Mouse (Mus musculus): ENCODE results near the gene Tox4. TPM values are rescaled to one million over a fixed set of nuclear protein-coding genes. Genes with fewer than 3 reads are reported as not detected.
"Not testable (repeated sequence)": the region's sequence is repeated elsewhere in the genome, so short reads cannot be mapped to it uniquely, and the experiment has no call there.

The Tox4 gene
- polyA plus RNA-seq, 1 experiment from 2014 or later: 54.2 TPM

DNA sequence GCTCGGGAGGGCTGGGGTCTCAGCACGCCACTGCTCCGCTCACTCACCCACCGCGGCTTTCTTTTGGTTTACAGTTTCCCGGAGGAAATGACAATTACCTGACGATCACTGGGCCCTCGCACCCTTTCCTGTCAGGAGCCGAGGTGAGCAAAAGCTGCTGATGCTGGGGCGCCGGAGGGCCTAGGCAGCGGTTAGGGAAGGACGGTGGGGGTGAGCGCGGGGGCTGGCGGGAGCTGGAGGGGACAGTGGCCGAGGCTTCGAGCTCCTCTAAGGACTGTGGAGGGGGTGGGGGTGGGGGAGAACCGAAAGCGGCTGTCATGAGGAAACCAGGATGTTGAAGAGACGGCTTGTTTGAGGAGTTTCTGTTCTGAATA lies 788 bp downstream of the Tox4 start:
- Histone ChIP-seq H3K9me3 (no peaks in the 10 kb centered on the region), H3K27me3 (no peaks in the 10 kb centered on the region), H3K4me2 (replicated peaks) (peak overlapping the region; percentile 71), H3K9ac (replicated peaks) (peak overlapping the region; percentile 89), H3K27ac (replicated peaks) (peak overlapping the region; percentile 80), H3K4me3 (peak overlapping the region; percentile 90), H3K4me1 (peaks cover 14% of the 10 kb centered on the region), H3K36me3 (peaks cover 11% of the 10 kb centered on the region; the same call in 1 of the 2 replicates)
- peak; percentile 20 for ATAC-seq (ENCODE audit: low FRiP score, low read depth)
- 0% methylated on average over 21 of the region's 21 CpGs for WGBS

DNA sequence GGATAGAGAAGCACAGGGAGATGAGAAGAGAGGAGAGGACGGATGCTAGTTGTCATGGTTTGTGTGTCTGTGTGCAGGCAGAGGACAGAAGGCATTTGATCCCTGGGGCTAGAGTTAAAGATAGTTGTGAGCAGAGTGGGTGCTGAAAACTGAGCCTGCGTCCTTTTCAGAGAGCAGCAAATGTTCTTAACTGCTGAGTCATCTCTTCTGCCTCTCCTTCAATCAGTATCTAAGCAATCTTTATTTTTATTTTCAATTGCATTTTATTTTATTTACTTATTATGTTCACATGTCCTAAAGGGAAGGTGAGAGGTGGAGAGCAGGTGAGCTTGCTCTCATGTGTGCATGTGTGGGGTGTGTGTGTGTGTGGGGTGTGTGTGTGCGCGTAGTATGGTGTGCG lies 4.7 kb downstream of the Tox4 start:
- ATAC-seq (ENCODE audit: low FRiP score, low read depth): no peak
- Histone ChIP-seq H3K9ac (replicated peaks) (no peak overlapping the region; the same call in 1 of the 2 replicates), H3K36me3 (peaks cover 28% of the 10 kb centered on the region), H3K4me1 (peaks cover 8% of the 10 kb centered on the region), H3K9me3 (no peaks in the 10 kb centered on the region), H3K27me3 (no peaks in the 10 kb centered on the region), H3K4me3 (no peak overlapping the region), H3K27ac (replicated peaks) (no peak overlapping the region), H3K4me2 (replicated peaks) (no peak overlapping the region)
- WGBS: 97% methylated on average over 5 of the region's 5 CpGs

DNA sequence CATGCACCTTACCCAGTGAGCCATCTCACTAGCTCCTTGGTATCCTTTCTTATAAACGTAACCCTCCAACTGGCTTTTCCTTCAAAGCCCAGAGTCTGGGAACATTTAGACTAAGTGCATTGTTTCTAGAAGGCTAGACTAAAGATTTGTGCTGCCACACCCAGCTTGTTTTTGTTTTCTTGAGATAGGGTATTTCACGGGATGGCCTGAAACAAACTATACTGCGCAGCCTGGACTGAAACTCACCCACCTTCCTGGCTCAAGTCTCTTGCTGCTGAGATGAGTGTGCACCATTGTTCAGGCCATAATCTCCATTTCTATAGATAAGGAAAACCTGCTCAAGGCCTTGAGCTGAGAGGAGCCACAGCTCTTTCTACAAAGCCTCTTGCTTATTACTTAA lies 5.2 kb downstream of the Tox4 start:
- no peak for ATAC-seq (ENCODE audit: low FRiP score, low read depth)
- H3K4me1 ChIP-seq: peaks cover 8% of the 10 kb centered on the region
- no peak overlapping the region; the same call in 1 of the 2 replicates for H3K27ac ChIP-seq (replicated peaks)
- peaks cover 32% of the 10 kb centered on the region for H3K36me3 ChIP-seq
- no peak overlapping the region for H3K4me3 ChIP-seq
- no peaks in the 10 kb centered on the region for H3K9me3 ChIP-seq
- no peak overlapping the region for H3K4me2 ChIP-seq (replicated peaks)
- 93% methylated on average over 3 of the region's 3 CpGs for WGBS
- no peaks in the 10 kb centered on the region for H3K27me3 ChIP-seq
- H3K9ac ChIP-seq (replicated peaks): no peak overlapping the region

GRCm38 (mm10) chr14:52295558-52296264 lies 16.8 kb downstream of the Tox4 start:
- WGBS: 68% methylated on average over 6 of the region's 6 CpGs
- H3K4me2 ChIP-seq (replicated peaks): no peak overlapping the region
- H3K36me3 ChIP-seq: peaks cover 81% of the 10 kb centered on the region
- no peak overlapping the region for H3K4me3 ChIP-seq
- H3K27ac ChIP-seq (replicated peaks): no peak overlapping the region
- no peak overlapping the region for H3K9ac ChIP-seq (replicated peaks)
- ATAC-seq (ENCODE audit: low FRiP score, low read depth): peak; percentile 66
- H3K4me1 ChIP-seq: no peaks in the 10 kb centered on the region
- no peaks in the 10 kb centered on the region for H3K27me3 ChIP-seq
- H3K9me3 ChIP-seq: no peaks in the 10 kb centered on the region

GRCm38 (mm10) chr14:52303517-52303916 lies 24.6 kb downstream of the Tox4 start:
- H3K9ac ChIP-seq (replicated peaks); H3K9me3 ChIP-seq; H3K27ac ChIP-seq (replicated peaks); H3K27me3 ChIP-seq; H3K4me1 ChIP-seq; H3K4me3 ChIP-seq; ATAC-seq (ENCODE audit: low FRiP score, low read depth): not testable (repeated sequence)
- peaks cover 18% of the 10 kb centered on the region for H3K36me3 ChIP-seq
- 86% methylated on average over 3 of the region's 3 CpGs for WGBS
- peak overlapping the region; percentile 67; the same call in 1 of the 2 replicates for H3K4me2 ChIP-seq (replicated peaks)

GRCm38 (mm10) chr14:52304644-52305271 lies 25.8 kb downstream of the Tox4 start, which contains the start of gene Mettl3:
TSS of gene Mettl3 (minus strand) at chr14:52305128.
- Histone ChIP-seq H3K4me1 (peaks cover 8% of the 10 kb centered on the region), H3K9me3 (no peaks in the 10 kb centered on the region), H3K4me2 (replicated peaks) (peak within 1 kb of the TSS; percentile 67), H3K27me3 (no peaks in the 10 kb centered on the region), H3K36me3 (peaks cover 18% of the 10 kb centered on the region), H3K9ac (replicated peaks) (peak within 1 kb of the TSS; percentile 64), H3K4me3 (peak within 1 kb of the TSS; percentile 60), H3K27ac (replicated peaks) (peak within 1 kb of the TSS; percentile 89)
- ATAC-seq (ENCODE audit: low FRiP score, low read depth): peak; percentile 96
- 0% methylated on average over 46 of the region's 46 CpGs for WGBS

- Histone ChIP-seq H3K36me3 (peaks cover 23% of the 10 kb centered on the region), H3K4me2 (replicated peaks) (no peak overlapping the region), H3K9ac (replicated peaks) (no peak overlapping the region), H3K27me3 (no peaks in the 10 kb centered on the region), H3K4me3 (no peak overlapping the region), H3K4me1 (peaks cover 8% of the 10 kb centered on the region), H3K9me3 (no peaks in the 10 kb centered on the region), H3K27ac (replicated peaks) (no peak overlapping the region)
- no peak for ATAC-seq (ENCODE audit: low FRiP score, low read depth)
- 97% methylated on average over 2 of the region's 2 CpGs for WGBS
These were observed 27.2 kb downstream of the Tox4 start for GRCm38 (mm10) chr14:52306100-52306499.

- H3K4me2 ChIP-seq (replicated peaks); H3K9me3 ChIP-seq; H3K27me3 ChIP-seq; H3K9ac ChIP-seq (replicated peaks); H3K4me3 ChIP-seq; H3K27ac ChIP-seq (replicated peaks); ATAC-seq (ENCODE audit: low FRiP score, low read depth): not testable (repeated sequence)
- Histone ChIP-seq H3K4me1 (peaks cover 38% of the 10 kb centered on the region), H3K36me3 (peaks cover 66% of the 10 kb centered on the region)
- 96% methylated on average over 6 of the region's 6 CpGs for WGBS
These were observed 31.4 kb downstream of the Tox4 start for GRCm38 (mm10) chr14:52310343-52310742.

DNA sequence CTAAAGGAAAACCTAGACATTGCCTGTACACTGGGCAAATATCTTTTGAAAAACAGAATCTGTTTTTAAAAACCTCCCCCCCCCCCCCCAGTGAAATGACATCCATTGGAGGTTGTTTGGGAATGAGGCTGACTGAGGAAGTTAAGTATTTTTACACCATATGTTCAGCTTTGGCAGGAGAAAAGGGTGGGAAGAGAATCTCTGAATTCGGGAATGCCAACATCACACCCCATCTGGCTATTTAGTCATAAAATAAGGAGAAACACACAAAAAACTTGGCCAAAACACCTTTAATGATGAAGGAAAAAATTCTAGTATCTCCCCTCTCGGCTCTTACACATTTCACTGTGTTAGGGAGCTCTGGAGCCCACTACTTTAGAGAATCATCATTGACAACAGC lies 32.0 kb downstream of the Tox4 start:
- H3K27me3 ChIP-seq: no peaks in the 10 kb centered on the region
- no peak overlapping the region for H3K4me2 ChIP-seq (replicated peaks)
- H3K36me3 ChIP-seq: peaks cover 67% of the 10 kb centered on the region
- ATAC-seq (ENCODE audit: low FRiP score, low read depth): no peak
- no peak overlapping the region for H3K9ac ChIP-seq (replicated peaks)
- H3K4me1 ChIP-seq: peaks cover 41% of the 10 kb centered on the region
- H3K4me3 ChIP-seq: no peak overlapping the region
- 91% methylated on average over 2 of the region's 2 CpGs for WGBS
- no peak overlapping the region for H3K27ac ChIP-seq (replicated peaks)
- no peaks in the 10 kb centered on the region for H3K9me3 ChIP-seq

DNA sequence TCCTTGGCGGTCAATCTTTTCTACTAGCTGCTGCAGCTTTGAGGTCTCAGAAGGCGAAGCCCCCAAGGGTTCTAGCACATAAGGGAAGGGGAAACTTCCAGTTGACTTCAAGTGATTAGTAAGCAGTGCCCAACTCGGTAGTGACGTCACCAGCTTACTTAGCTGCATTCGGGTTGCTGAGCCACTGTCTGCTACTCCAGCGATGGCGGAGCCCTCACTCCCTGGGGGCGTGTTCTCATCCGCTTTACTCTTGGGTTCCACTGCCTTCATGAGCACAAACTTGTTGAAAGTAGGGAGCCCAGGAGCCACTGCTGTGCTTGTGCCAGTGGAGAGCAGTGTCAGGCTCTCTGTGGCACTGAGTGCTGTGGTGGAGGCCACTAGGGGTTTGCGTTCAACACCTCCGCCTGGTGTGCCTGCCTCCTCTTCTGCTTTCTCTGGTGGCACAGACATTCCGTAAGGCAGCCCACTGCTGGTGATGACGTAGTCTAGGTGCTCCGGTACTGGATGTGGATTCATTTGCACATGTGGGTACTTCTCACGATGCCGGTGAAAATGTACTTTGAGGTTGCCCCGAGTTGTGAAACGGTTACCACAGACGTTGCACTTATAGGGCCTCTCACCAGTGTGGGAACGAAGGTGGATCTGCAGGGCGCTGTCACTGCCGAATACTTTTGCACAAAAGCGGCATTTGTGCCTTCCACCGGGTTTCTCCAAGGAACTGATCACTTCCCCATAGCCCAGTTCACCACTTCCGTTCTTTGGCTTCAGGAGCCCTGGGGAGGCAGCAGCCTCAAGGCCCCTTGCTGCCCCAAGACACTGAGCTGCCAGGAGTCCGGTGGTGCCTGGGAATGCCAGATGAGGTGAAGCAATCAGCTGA lies 35.2 kb downstream of the Tox4 start:
- WGBS: 83% methylated on average over 26 of the region's 26 CpGs
- Histone ChIP-seq H3K4me3 (peak overlapping the region; percentile 79), H3K27ac (replicated peaks) (peak overlapping the region; percentile 49; the same call in 1 of the 2 replicates), H3K36me3 (peaks cover 60% of the 10 kb centered on the region), H3K27me3 (no peaks in the 10 kb centered on the region), H3K4me2 (replicated peaks) (peak overlapping the region; percentile 82), H3K4me1 (peaks cover 50% of the 10 kb centered on the region), H3K9me3 (no peaks in the 10 kb centered on the region), H3K9ac (replicated peaks) (peak overlapping the region; percentile 96)
- ATAC-seq (ENCODE audit: low FRiP score, low read depth): no peak

DNA sequence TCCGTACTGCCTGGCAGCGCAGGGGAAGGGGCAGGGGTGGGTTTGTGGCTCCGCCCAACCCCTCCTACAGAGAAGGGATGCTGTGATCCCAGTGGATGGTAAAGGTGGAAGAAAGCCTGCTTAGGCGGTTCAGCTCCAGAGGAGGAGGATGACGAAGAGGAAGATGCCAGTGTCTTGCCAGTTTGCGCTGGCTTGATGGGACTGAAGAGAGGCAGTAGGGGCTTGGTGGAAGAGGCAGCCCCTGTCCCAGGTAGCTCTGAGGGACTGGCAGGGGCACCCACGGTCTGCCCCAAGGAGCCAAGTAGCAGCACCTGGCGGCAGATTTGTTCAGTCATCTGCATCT lies 35.8 kb downstream of the Tox4 start:
- Histone ChIP-seq H3K27ac (replicated peaks) (peak overlapping the region; percentile 49; the same call in 1 of the 2 replicates), H3K9me3 (no peaks in the 10 kb centered on the region), H3K9ac (replicated peaks) (peak overlapping the region; percentile 96), H3K4me3 (peak overlapping the region; percentile 79), H3K4me1 (peaks cover 54% of the 10 kb centered on the region), H3K36me3 (peaks cover 61% of the 10 kb centered on the region), H3K4me2 (replicated peaks) (peak overlapping the region; percentile 82), H3K27me3 (no peaks in the 10 kb centered on the region)
- ATAC-seq (ENCODE audit: low FRiP score, low read depth): no peak
- 46% methylated on average over 8 of the region's 8 CpGs for WGBS
